Mouse (Mus musculus): ENCODE data around the gene Rabep2.
A peak's percentile ranks its signal among the peaks of the same experiment; 100 is the strongest.

Rabep2 gene

GRCm38 (mm10) chr7:126434726-126435125, 6.2 kb downstream of the Rabep2 start:
- DNase-seq (ENCODE audit: low spot score), result no peak

GRCm38 (mm10) chr7:126435801-126436200, 7.2 kb downstream of the Rabep2 start:
- no peak for DNase-seq (ENCODE audit: low spot score)

GRCm38 (mm10) chr7:126436851-126437250, 8.3 kb downstream of the Rabep2 start:
- DNase-seq (ENCODE audit: low spot score), result peak; percentile 48

GRCm38 (mm10) chr7:126440134-126440533, 11.6 kb downstream of the Rabep2 start:
- peak; percentile 16 for DNase-seq (ENCODE audit: low spot score)

- DNase-seq (ENCODE audit: low spot score), result no peak
Observed at GRCm38 (mm10) chr7:126443997-126444396, 15.4 kb downstream of the Rabep2 start.

- DNase-seq (ENCODE audit: low spot score), result no peak
Observed at GRCm38 (mm10) chr7:126444536-126444935, 16.0 kb downstream of the Rabep2 start.

GRCm38 (mm10) chr7:126445104-126445815, 16.7 kb downstream of the Rabep2 start:
- DNase-seq (ENCODE audit: low spot score), result no peak

- DNase-seq (ENCODE audit: low spot score), result no peak
Observed at GRCm38 (mm10) chr7:126446217-126446616, 17.7 kb downstream of the Rabep2 start.

- no peak for DNase-seq (ENCODE audit: low spot score)
Observed at GRCm38 (mm10) chr7:126448481-126448880, 19.9 kb downstream of the Rabep2 start.

- no peak for DNase-seq (ENCODE audit: low spot score)
Observed at GRCm38 (mm10) chr7:126449991-126450390, 21.4 kb downstream of the Rabep2 start.

GRCm38 (mm10) chr7:126450641-126451040, 22.1 kb downstream of the Rabep2 start:
- no peak for DNase-seq (ENCODE audit: low spot score)

GRCm38 (mm10) chr7:126452244-126452643, 23.7 kb downstream of the Rabep2 start:
- DNase-seq (ENCODE audit: low spot score), result no peak

GRCm38 (mm10) chr7:126453861-126454260, 25.3 kb downstream of the Rabep2 start:
- DNase-seq (ENCODE audit: low spot score), result no peak

GRCm38 (mm10) chr7:126455242-126455641, 26.7 kb downstream of the Rabep2 start:
- no peak for DNase-seq (ENCODE audit: low spot score)

- no peak for DNase-seq (ENCODE audit: low spot score)
Observed at GRCm38 (mm10) chr7:126456382-126457266, 28.1 kb downstream of the Rabep2 start.

- no peak for DNase-seq (ENCODE audit: low spot score)
Observed at GRCm38 (mm10) chr7:126458225-126458624, 29.7 kb downstream of the Rabep2 start.

- no peak for DNase-seq (ENCODE audit: low spot score)
Observed at GRCm38 (mm10) chr7:126458844-126459618, 30.5 kb downstream of the Rabep2 start.

- no peak for DNase-seq (ENCODE audit: low spot score)
Observed at GRCm38 (mm10) chr7:126460623-126461399, 32.3 kb downstream of the Rabep2 start.

- no peak for DNase-seq (ENCODE audit: low spot score)
Observed at GRCm38 (mm10) chr7:126461626-126462025, 33.1 kb downstream of the Rabep2 start.

- no peak for DNase-seq (ENCODE audit: low spot score)
Observed at GRCm38 (mm10) chr7:126463004-126463403, 34.4 kb downstream of the Rabep2 start, which contains the start of gene Atp2a1. Gene Atp2a1 (minus strand): TSS chr7:126463108.

- DNase-seq (ENCODE audit: low spot score), result no peak
Observed at GRCm38 (mm10) chr7:126463547-126463946, 35.0 kb downstream of the Rabep2 start.

Measured in MN1 (cell line).